Mouse (Mus musculus): ENCODE data around the gene Gpat3. TPM values are rescaled to one million over a fixed set of nuclear protein-coding genes. Genes with fewer than 3 reads are reported as not detected.

Gene Gpat3
- total and polyA plus RNA-seq, 2 experiments: 2.0 to 6.7 TPM

DNA sequence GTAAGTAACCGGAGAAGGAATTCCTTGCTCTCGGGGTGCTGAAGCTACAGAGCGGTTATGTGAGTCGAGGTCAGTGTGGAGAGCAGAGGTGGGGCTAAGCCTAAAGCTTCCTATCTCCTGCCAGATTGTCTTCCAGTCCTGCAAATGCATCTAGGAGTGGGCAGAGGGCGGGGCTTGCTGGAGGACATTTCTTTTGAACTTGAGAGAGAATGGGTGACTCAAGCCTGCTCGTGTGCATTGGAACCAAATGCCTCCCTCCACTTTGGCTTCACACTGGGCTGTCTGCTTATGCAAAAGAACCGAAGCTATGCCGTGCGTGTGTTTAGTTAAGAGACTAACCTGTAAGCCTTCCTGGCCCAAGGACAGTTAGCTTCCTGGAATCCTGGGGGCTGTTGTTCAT is 67.8 kb downstream of the Gpat3 start:
- no peak overlapping the region for H3K4me3 ChIP-seq (ENCODE audit: insufficient read depth, low read depth, low read length)
- H3K36me3 ChIP-seq (ENCODE audit: control insufficient read depth, insufficient read depth, low read length): no peaks in the 10 kb centered on the region
- DNase-seq (ENCODE audit: extremely low read depth, low read depth, low spot score): no peak
- H3K9ac ChIP-seq (ENCODE audit: low read depth, low read length): no peak overlapping the region
- no peaks in the 10 kb centered on the region for H3K27me3 ChIP-seq (ENCODE audit: control insufficient read depth, insufficient read depth, low read length)
- peaks cover 3% of the 10 kb centered on the region; the same call in 1 of the 2 replicates for H3K4me1 ChIP-seq (ENCODE audit: control insufficient read depth, insufficient read depth, low read length)
- no peak overlapping the region for H3K27ac ChIP-seq (replicated peaks; ENCODE audit: insufficient read depth, low read depth, low read length)
- TF ChIP-seq POLR2A (IDR thresholded peaks at IDR 0.05; ENCODE audit: extremely low read depth, insufficient read depth, low read length): no peak
- TF ChIP-seq CTCF (IDR thresholded peaks at IDR 0.05; ENCODE audit: low read depth, low read length): no peak
- 70% methylated on average over 9 of the region's 9 CpGs for WGBS
- H3K79me2 ChIP-seq (ENCODE audit: control insufficient read depth, insufficient read depth, low read length): no peaks in the 10 kb centered on the region

DNA sequence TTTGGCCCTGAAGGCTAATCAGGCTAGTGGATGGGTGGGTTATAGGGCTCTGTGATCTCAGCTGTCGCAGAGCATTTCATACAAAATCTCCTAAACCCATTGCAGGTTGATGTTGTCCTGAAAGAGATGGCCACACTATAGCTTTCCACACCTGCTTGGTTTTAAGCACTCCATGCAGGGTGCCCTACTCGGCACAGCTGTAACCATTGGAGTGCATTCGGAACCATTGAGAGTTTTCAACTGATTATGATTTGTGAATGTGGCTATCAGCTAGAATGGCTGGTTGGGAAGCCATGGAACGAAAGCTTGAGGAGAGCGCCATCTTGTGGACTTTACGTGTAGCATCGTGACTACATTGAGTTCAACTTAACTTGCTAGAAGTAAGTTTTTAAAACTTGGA is 69.5 kb downstream of the Gpat3 start:
- no peak overlapping the region for H3K9ac ChIP-seq (ENCODE audit: low read depth, low read length)
- H3K4me3 ChIP-seq (ENCODE audit: insufficient read depth, low read depth, low read length): no peak overlapping the region
- no peaks in the 10 kb centered on the region for H3K79me2 ChIP-seq (ENCODE audit: control insufficient read depth, insufficient read depth, low read length)
- peaks cover 3% of the 10 kb centered on the region; the same call in 1 of the 2 replicates for H3K4me1 ChIP-seq (ENCODE audit: control insufficient read depth, insufficient read depth, low read length)
- 16% methylated on average over 7 of the region's 7 CpGs for WGBS
- no peaks in the 10 kb centered on the region for H3K36me3 ChIP-seq (ENCODE audit: control insufficient read depth, insufficient read depth, low read length)
- no peak overlapping the region for H3K27ac ChIP-seq (replicated peaks; ENCODE audit: insufficient read depth, low read depth, low read length)
- peak; percentile 69 for DNase-seq (ENCODE audit: extremely low read depth, low read depth, low spot score)
- no peaks in the 10 kb centered on the region for H3K27me3 ChIP-seq (ENCODE audit: control insufficient read depth, insufficient read depth, low read length)
- TF ChIP-seq POLR2A (IDR thresholded peaks at IDR 0.05; ENCODE audit: extremely low read depth, insufficient read depth, low read length) (no peak), CTCF (IDR thresholded peaks at IDR 0.05; ENCODE audit: low read depth, low read length) (peak; percentile 57; the same call in 1 of the 2 replicates)

DNA sequence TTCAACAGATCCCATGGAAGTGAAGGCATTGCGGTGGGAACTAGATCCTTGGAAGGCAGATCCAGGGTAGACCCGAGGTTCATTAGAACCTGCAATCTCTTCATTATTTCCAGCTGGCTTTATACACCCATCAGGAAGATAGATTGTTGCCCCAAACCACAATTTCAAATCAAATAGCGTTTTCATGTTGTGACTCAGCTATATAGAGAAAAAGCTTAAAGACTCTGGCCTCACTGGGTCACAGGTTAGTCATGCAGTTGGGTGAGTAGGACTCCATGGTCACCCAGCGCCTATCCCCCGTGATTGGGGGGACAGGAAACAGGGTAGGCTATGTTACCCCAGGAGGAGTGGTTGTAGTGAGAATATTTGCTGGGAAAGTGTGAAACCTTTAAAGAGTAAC is 69.9 kb downstream of the Gpat3 start:
- no peaks in the 10 kb centered on the region for H3K36me3 ChIP-seq (ENCODE audit: control insufficient read depth, insufficient read depth, low read length)
- H3K27ac ChIP-seq (replicated peaks; ENCODE audit: insufficient read depth, low read depth, low read length): no peak overlapping the region
- H3K79me2 ChIP-seq (ENCODE audit: control insufficient read depth, insufficient read depth, low read length): no peaks in the 10 kb centered on the region
- H3K4me1 ChIP-seq (ENCODE audit: control insufficient read depth, insufficient read depth, low read length): peaks cover 3% of the 10 kb centered on the region; the same call in 1 of the 2 replicates
- TF ChIP-seq POLR2A (IDR thresholded peaks at IDR 0.05; ENCODE audit: extremely low read depth, insufficient read depth, low read length) (no peak), CTCF (IDR thresholded peaks at IDR 0.05; ENCODE audit: low read depth, low read length) (no peak)
- no peak overlapping the region for H3K4me3 ChIP-seq (ENCODE audit: insufficient read depth, low read depth, low read length)
- no peak overlapping the region for H3K9ac ChIP-seq (ENCODE audit: low read depth, low read length)
- no peaks in the 10 kb centered on the region for H3K27me3 ChIP-seq (ENCODE audit: control insufficient read depth, insufficient read depth, low read length)
- 35% methylated on average over 5 of the region's 5 CpGs for WGBS
- no peak for DNase-seq (ENCODE audit: extremely low read depth, low read depth, low spot score)

DNA sequence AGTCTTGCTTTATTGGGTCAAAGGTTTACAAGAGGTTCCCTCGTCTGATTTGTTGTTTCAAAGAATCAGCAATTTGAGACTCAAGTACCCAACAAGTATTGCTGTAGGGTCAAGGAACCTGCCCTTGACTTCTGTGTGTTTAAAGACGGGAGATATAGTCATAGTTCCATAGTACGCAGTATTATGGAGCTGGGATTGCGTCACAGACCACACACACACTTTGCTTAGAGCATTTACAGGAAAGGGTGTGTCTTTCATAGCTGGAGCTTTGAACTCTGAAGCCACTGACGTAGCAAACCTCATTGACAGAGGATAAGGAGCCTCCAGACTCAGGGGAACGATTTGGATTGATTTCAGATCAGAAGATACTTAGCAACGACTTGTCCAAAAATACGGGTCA is 70.9 kb downstream of the Gpat3 start:
- TF ChIP-seq CTCF (IDR thresholded peaks at IDR 0.05; ENCODE audit: low read depth, low read length) (no peak), POLR2A (IDR thresholded peaks at IDR 0.05; ENCODE audit: extremely low read depth, insufficient read depth, low read length) (no peak)
- Histone ChIP-seq H3K4me3 (ENCODE audit: insufficient read depth, low read depth, low read length) (no peak overlapping the region), H3K9ac (ENCODE audit: low read depth, low read length) (no peak overlapping the region), H3K79me2 (ENCODE audit: control insufficient read depth, insufficient read depth, low read length) (no peaks in the 10 kb centered on the region), H3K36me3 (ENCODE audit: control insufficient read depth, insufficient read depth, low read length) (no peaks in the 10 kb centered on the region), H3K27me3 (ENCODE audit: control insufficient read depth, insufficient read depth, low read length) (no peaks in the 10 kb centered on the region), H3K4me1 (ENCODE audit: control insufficient read depth, insufficient read depth, low read length) (peaks cover 3% of the 10 kb centered on the region; the same call in 1 of the 2 replicates), H3K27ac (replicated peaks; ENCODE audit: insufficient read depth, low read depth, low read length) (no peak overlapping the region)
- DNase-seq (ENCODE audit: extremely low read depth, low read depth, low spot score): peak; percentile 40
- 13% methylated on average over 8 of the region's 8 CpGs for WGBS

DNA sequence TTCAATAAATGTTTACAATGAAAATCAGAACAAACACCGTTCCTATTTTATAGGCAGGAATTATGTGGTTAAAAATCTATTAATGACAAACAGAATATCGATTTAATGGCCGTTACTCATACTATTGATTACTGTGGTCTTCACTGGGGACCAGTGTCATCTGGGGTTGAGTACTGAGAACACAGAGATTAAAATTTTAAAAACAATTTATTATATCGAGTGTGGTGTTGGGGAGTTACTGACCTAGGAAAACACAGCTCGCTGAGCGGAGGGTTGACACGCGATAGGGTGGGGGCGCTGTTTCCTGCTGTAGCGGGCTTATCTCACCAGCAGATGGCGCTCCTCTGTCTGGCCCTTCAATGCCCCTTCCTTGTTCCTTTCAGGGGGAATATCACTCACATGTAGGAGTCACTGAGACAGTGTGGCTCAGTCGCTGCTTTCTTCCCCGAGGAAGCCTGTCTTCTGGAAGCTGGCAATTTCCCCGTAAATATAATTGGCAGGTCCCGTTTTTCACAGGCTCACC is 71.8 kb downstream of the Gpat3 start:
- H3K36me3 ChIP-seq (ENCODE audit: control insufficient read depth, insufficient read depth, low read length): no peaks in the 10 kb centered on the region
- peaks cover 3% of the 10 kb centered on the region; the same call in 1 of the 2 replicates for H3K4me1 ChIP-seq (ENCODE audit: control insufficient read depth, insufficient read depth, low read length)
- no peak overlapping the region for H3K4me3 ChIP-seq (ENCODE audit: insufficient read depth, low read depth, low read length)
- no peaks in the 10 kb centered on the region for H3K79me2 ChIP-seq (ENCODE audit: control insufficient read depth, insufficient read depth, low read length)
- no peaks in the 10 kb centered on the region for H3K27me3 ChIP-seq (ENCODE audit: control insufficient read depth, insufficient read depth, low read length)
- peak; percentile 98 for TF ChIP-seq CTCF (IDR thresholded peaks at IDR 0.05; ENCODE audit: low read depth, low read length)
- TF ChIP-seq POLR2A (IDR thresholded peaks at IDR 0.05; ENCODE audit: extremely low read depth, insufficient read depth, low read length): no peak
- peak; percentile 56 for DNase-seq (ENCODE audit: extremely low read depth, low read depth, low spot score)
- no peak overlapping the region for H3K9ac ChIP-seq (ENCODE audit: low read depth, low read length)
- WGBS: 11% methylated on average over 15 of the region's 15 CpGs
- H3K27ac ChIP-seq (replicated peaks; ENCODE audit: insufficient read depth, low read depth, low read length): no peak overlapping the region

DNA sequence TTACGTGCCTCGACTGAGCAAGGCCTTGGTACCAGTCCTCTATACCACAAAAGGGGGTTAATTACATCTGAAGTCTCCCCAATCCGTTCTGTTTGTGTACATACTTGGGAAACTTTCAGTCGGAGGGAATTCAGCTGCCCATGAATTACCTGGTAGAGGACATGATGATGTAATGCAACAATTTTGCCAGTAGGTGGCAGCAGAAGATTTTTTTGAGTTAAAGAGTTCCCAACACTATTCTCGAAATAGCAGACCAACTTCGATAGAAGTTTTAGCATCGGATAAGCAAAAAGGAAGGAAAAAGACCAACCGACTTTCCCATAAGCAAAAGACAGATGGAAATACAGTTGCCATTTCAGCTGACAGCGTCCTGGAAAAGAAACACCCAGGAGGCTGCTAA is 73.6 kb downstream of the Gpat3 start:
- WGBS: 16% methylated on average over 9 of the region's 9 CpGs
- TF ChIP-seq CTCF (IDR thresholded peaks at IDR 0.05; ENCODE audit: low read depth, low read length) (peak; percentile 37; the same call in 1 of the 2 replicates), POLR2A (IDR thresholded peaks at IDR 0.05; ENCODE audit: extremely low read depth, insufficient read depth, low read length) (no peak)
- peak; percentile 51 for DNase-seq (ENCODE audit: extremely low read depth, low read depth, low spot score)
- Histone ChIP-seq H3K36me3 (ENCODE audit: control insufficient read depth, insufficient read depth, low read length) (no peaks in the 10 kb centered on the region), H3K4me3 (ENCODE audit: insufficient read depth, low read depth, low read length) (no peak overlapping the region), H3K79me2 (ENCODE audit: control insufficient read depth, insufficient read depth, low read length) (no peaks in the 10 kb centered on the region), H3K27me3 (ENCODE audit: control insufficient read depth, insufficient read depth, low read length) (no peaks in the 10 kb centered on the region), H3K4me1 (ENCODE audit: control insufficient read depth, insufficient read depth, low read length) (peaks cover 3% of the 10 kb centered on the region; the same call in 1 of the 2 replicates), H3K27ac (replicated peaks; ENCODE audit: insufficient read depth, low read depth, low read length) (no peak overlapping the region), H3K9ac (ENCODE audit: low read depth, low read length) (no peak overlapping the region)
